Mouse (Mus musculus) ES-Bruce4 (cell line): Measurements from ENCODE around the gene Cfap77.

Experiments used
- CTCF ChIP-seq: IDR thresholded peaks from one replicate; pipeline ENCODE4 v1.8.1; 2011; ENCODE audit warnings: low read depth, low read length
- POLR2A ChIP-seq: IDR thresholded peaks from one replicate; pipeline ENCODE4 v1.8.1; 2011; ENCODE audit warnings: low read length; ENCODE audit not compliant: insufficient read depth

- no peak for TF ChIP-seq POLR2A
- no peak for TF ChIP-seq CTCF
These were observed at the start of gene Cfap77 for GRCm38 (mm10) chr2:29054991-29055390.
